Mouse (Mus musculus) CH12.LX (cell line): ENCODE measurements at regions not wholly inside any gene's neighbourhood (a gene's known extent, or its start where the extent isn't known, plus 50 kb on each side); places are given as distances from the start of the nearest gene placed in this dataset.

Source experiments
- CTCF ChIP-seq, 2 experiments: IDR thresholded peaks in 1 of 2; conservative IDR thresholded peaks in 1 of 2; 2 replicates each; pipeline ENCODE4 v1.5.1; 2011 to 2012; ENCODE audit warnings: low read depth in 2 of 2, low read length in 2 of 2, improper control_type of control experiment in 1 of 2, inconsistent platforms in 1 of 2, mild to moderate bottlenecking in 1 of 2, moderate library complexity in 1 of 2
- KAT2A ChIP-seq: IDR thresholded peaks from 2 replicates; pipeline ENCODE4 v1.6.1; 2012; ENCODE audit warnings: low read length, improper control_type of control experiment, inconsistent platforms; ENCODE audit not compliant: insufficient replicate concordance
- MAFK ChIP-seq: IDR thresholded peaks from 2 replicates; pipeline ENCODE4 v1.6.1; 2011; ENCODE audit warnings: low read length, improper control_type of control experiment; ENCODE audit not compliant: insufficient replicate concordance
- MAZ ChIP-seq: IDR thresholded peaks from 2 replicates; pipeline ENCODE4 v1.6.1; 2012; ENCODE audit warnings: low read depth, mild to moderate bottlenecking, inconsistent platforms, low read length, improper control_type of control experiment, moderate library complexity
- MYC ChIP-seq: IDR thresholded peaks from 2 replicates; pipeline ENCODE4 v1.6.1; 2011; ENCODE audit warnings: low read depth, mild to moderate bottlenecking, improper control_type of control experiment, low read length
- NELFE ChIP-seq: IDR thresholded peaks from 2 replicates; pipeline ENCODE4 v1.6.1; 2011; ENCODE audit warnings: low read depth, low read length, improper control_type of control experiment
- POLR2A ChIP-seq: IDR thresholded peaks from 2 replicates; pipeline ENCODE4 v1.6.1; 2011; ENCODE audit warnings: low read depth, mild to moderate bottlenecking, improper control_type of control experiment, low read length
- ZC3H11A ChIP-seq: IDR thresholded peaks from 2 replicates; pipeline ENCODE4 v1.6.1; 2012; ENCODE audit warnings: low read depth, mild to moderate bottlenecking, inconsistent platforms, low read length, improper control_type of control experiment
- ZMIZ1 ChIP-seq: IDR thresholded peaks from 2 replicates; pipeline ENCODE4 v1.6.1; 2012; ENCODE audit warnings: low read depth, mild to moderate bottlenecking, inconsistent platforms, low read length, improper control_type of control experiment
- ZNF384 ChIP-seq: IDR thresholded peaks from 2 replicates; pipeline ENCODE4 v1.6.1; 2012; ENCODE audit warnings: low read depth, low read length, improper control_type of control experiment, inconsistent platforms

DNA sequence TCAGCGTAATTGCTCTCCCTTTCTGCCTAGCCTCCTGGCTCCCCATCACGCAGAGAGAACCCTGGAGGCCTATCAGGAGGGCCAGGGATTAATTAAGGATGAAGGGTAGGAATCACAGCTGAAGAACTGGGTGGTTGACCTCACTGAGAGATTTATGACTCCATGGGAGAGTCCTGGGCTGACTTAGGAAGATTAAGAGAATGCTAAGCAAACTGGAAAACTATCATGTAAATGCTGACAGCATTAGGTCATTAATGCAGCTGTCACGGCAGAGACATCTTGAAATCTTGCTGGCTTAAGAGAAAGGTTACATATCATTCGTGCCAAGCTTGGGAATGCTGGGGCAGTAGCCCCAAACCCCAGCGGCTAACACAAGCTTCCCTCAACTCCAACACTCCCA, 93.2 kb downstream of the Utp6 start:
- TF ChIP-seq ZNF384 (no peak), MYC (no peak), CTCF (conservative IDR thresholded peaks at IDR 0.05 in 1 of 2, IDR thresholded peaks at IDR 0.05 in 1 of 2; ENCODE audit: low read depth in 2 of 2, low read length in 2 of 2) (no peak), NELFE (no peak), POLR2A (no peak), MAZ (no peak), ZMIZ1 (no peak), MAFK (no peak), KAT2A (no peak), ZC3H11A (no peak)
